Mouse (Mus musculus) gastrocnemius, adult 2 months (tissue): ENCODE data around the gene 4930407I10Rik. TPM values are rescaled to one million over a fixed set of nuclear protein-coding genes. Genes with fewer than 3 reads are reported as not detected.

Source experiments
- DNase-seq: peaks from one replicate; pipeline ENCODE4 v3.0.0; 2022
- H3K27ac ChIP-seq: fragments of 200-600 bp; 2 replicates; pipeline ENCODE4 v1.8.1; 2022; ENCODE audit warnings: mild to moderate bottlenecking
- H3K4me3 ChIP-seq: fragments of 200-600 bp; 2 replicates; pipeline ENCODE4 v1.8.1; 2022; ENCODE audit warnings: mild to moderate bottlenecking, moderate library complexity
- CTCF ChIP-seq: fragments of 200-600 bp; IDR thresholded peaks from 2 replicates; pipeline ENCODE4 v1.8.1; 2022; ENCODE audit warnings: antibody characterized with exemption, mild to moderate bottlenecking, moderate library complexity
- intact Hi-C: fragments of 180-260 bp; cut with DNase I; formaldehyde crosslinking; loops from one replicate; pipeline ENCODE4 v1.15.1; 2025
- total RNA-seq, 2 experiments: library from RNA; stranded (reverse); gene quantifications; 2 replicates each; pipeline ENCODE4 v1.2.3; 2021

The 4930407I10Rik gene
- total RNA-seq, 2 experiments from 2014 or later = not detected

DNA sequence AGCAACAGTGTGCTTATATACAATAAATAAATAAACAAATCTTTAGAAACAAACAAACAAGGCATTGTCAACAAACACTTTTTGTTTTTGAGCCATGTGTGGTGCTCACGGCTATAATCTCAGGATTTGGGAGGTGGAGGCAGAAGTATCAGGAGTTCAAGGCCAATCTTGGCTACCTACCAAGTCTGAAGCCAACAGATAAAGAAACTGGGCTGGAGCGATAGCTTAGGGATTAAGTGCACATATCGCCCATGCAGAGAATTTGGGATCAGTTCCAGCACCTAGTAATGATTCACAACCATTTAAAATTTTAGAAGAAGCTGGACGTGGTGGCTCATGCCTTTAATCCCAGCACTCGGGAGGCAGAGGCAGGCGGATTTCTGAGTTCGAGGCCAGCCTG lies 14.5 kb downstream of the 4930407I10Rik start:
- no peak for DNase-seq
- no peak for TF ChIP-seq CTCF
- intact Hi-C loops = no loop called here
- no peak overlapping the region for H3K4me3 ChIP-seq
- H3K27ac ChIP-seq = no peak overlapping the region

DNA sequence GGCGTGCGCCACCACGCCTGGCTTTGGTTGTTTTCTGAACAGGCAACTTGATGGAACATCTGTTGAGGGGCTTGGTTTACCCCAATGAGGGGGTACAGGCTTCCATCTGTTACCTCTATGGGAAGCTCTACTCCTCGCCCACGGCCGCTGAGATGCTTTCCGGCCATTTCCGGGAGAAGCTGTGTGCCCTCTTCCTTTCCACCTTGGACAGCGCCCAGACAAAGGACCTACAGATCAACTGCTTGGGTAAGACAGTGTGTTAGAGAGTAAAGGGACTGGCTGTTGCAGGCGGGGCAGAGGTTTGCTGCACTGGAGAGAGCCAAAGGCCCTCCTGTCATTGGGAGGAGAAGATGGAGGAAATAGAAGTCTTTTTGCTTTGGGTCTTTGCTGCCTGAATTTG lies 20.9 kb downstream of the 4930407I10Rik start:
- Histone ChIP-seq H3K4me3 (no peak overlapping the region), H3K27ac (no peak overlapping the region)
- DNase-seq = no peak
- intact Hi-C loops = loop anchor here (5.0 kb wide), 1 partner anchor 157 kb away; no protein-coding TSS in a partner anchor
- TF ChIP-seq CTCF = no peak

DNA sequence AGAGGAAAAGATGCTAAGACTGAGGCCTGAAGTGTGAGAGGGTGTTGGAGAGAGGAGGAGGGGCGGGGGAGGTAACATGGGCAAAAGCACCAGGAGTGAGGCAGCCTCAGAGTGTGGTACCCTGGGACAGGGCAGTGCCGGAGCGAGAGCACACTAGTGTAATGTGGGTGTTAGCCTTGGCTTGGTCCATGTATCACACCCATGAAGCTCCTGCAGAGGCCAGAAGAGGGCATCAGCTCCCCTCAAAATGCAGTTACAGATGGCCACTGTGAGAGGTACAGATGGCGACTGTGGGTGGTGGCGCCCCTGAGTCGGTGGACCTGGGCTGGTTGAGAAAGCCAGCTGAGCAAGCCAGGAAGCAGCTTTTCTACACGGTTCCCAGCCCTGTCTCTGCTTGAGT lies 22.2 kb downstream of the 4930407I10Rik start:
- intact Hi-C loops = loop anchor here (5.0 kb wide), 1 partner anchor 156 kb away; no protein-coding TSS in a partner anchor
- peak; percentile 67 for TF ChIP-seq CTCF
- Histone ChIP-seq H3K27ac (no peak overlapping the region), H3K4me3 (no peak overlapping the region)
- peak; percentile 64 for DNase-seq

DNA sequence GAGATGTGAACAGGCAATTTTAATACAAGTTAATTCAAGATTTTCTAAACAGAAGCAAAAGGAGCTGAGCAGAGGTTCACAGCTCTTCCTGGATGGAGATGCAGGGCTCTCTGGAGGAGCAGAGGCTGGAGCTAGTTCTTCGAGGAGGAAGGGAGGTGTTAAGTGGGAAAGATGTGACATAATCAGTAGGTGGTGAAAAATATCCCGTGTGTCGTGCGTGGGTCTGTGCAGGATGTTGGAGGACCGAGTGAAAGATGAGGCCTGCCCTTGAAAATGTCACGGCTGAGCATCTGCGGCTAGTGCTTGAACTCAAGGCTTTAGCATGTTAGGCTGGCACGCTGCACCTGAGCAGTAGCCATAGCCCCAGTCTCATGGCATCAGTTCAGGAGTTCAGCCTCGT lies 26.7 kb downstream of the 4930407I10Rik start:
- peak overlapping the region; percentile 54; the same call in 1 of the 2 replicates for H3K27ac ChIP-seq
- no peak for TF ChIP-seq CTCF
- DNase-seq = no peak
- H3K4me3 ChIP-seq = no peak overlapping the region
- intact Hi-C loops = no loop called here

DNA sequence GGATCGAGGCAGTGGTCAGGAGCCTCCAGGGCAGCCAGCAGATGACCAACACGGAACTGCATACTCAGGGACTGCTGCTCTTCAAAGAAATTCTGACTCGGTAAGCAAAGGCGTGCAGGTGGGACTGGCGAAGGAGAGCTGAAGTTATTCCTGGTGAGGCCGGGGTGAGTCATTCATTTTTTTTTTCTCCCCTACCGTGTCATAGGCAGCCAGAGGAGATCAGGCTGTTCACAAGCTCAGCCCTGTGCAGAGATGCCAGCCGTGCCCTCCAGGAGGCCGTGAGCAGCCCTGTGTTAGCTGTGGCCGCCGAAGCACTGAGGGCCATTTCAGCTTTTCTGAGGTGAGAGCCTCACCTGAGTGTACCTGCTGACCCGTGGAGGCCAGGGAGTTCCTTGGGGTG lies 27.2 kb downstream of the 4930407I10Rik start:
- Histone ChIP-seq H3K4me3 (no peak overlapping the region), H3K27ac (0 out of 2 replicates have a peak overlapping the region, but pooled peaks have one; percentile 54)
- peak; percentile 30 for DNase-seq
- TF ChIP-seq CTCF = peak; percentile 10; the same call in 1 of the 2 replicates
- intact Hi-C loops = no loop called here

DNA sequence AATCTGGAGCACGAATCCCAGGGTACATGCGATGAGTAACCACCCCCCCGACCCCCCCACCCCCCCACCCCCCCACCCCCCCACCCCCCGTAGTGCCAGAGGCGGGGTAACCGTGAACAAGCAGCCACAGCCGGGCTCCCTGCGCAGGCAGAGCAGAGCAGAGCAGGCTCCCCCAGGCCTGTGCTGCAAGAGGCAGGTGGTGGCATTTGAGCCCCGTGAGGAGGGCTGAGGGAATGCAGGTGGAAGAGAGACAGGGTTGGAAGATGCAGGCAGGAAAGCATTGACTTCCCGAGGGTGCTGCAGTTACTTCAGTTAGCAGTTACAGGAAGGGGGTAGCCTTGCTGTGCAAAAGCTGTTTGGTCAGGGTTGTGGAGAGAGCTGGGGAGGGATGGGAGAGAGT lies 28.3 kb downstream of the 4930407I10Rik start:
- TF ChIP-seq CTCF = no peak

DNA sequence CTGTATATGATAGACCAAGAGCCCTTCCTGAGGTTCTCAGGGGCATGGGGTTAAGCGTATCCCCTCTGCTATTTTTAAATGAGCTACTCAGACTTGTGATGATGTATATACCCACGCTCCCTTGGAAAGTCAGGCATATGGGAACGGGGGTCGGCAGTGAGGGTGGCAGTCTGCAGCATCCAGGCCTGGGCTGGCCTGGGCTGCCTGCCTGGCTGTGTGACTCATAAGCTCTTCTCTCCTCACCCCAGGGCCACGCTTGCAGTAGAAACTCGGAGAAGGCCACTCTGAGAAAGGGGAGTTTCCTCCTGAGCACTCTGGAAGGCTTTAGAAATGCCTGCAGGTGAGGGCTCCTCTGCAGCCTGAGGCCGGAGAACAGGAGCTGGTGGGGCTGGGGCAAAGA lies 32.1 kb downstream of the 4930407I10Rik start:
- H3K27ac ChIP-seq = no peak overlapping the region
- H3K4me3 ChIP-seq = no peak overlapping the region
- TF ChIP-seq CTCF = no peak
- DNase-seq = no peak
- intact Hi-C loops = no loop called here

More for the DNA sequence above, 28.3 kb downstream of the 4930407I10Rik start:
- Histone ChIP-seq H3K27ac (no peak overlapping the region), H3K4me3 (no peak overlapping the region)
- intact Hi-C loops = no loop called here
- no peak for DNase-seq

DNA sequence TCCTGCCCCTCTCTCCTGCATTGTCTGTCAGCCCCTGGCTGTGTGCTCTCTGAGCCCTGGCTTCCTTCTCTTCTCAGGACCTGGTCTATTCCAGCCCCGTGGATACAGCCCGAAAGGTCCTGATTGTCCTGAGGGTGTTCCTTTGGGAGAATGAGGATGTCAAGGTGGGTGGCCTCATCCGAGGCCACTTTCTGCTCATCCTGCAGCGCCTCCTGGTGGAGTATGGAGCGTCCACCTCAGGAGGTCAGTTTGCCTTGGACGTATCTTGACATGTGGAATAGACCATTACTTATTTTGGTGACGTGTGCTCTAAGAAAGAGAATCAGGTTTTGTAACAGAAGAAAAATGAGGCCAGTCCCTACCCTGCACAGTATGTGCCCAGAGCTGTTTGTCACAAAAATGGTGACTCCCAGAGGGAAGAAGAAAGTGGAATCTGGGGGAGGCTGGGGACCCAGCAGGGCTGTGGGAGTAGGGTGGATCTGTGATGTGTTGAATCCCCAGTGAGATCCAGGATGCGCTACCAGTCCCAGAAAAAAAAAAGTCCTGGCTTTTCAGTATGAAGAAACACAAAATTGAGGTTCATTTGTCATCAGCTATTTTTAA lies 48.1 kb downstream of the 4930407I10Rik start:
- peak; percentile 64 for DNase-seq
- intact Hi-C loops = no loop called here

More for the DNA sequence above, 48.1 kb downstream of the 4930407I10Rik start:
- H3K4me3 ChIP-seq = no peak overlapping the region
- TF ChIP-seq CTCF = peak; percentile 68
- no peak overlapping the region for H3K27ac ChIP-seq

Other genes starting within 250 kb of the 4930407I10Rik start
- gene Tob2, start 200.4 kb upstream of the 4930407I10Rik start, total RNA-seq = 100 to 1,000 TPM; 151 to 205 TPM
- 10 to 100 TPM; 38.4 to 39.9 TPM for gene Phf5a, start 187.2 kb upstream of the 4930407I10Rik start, total RNA-seq
- gene Aco2, start 186.8 kb upstream of the 4930407I10Rik start, total RNA-seq = 1,000 to 10,000 TPM; 1,155 to 1,439 TPM
- gene Polr3h, start 132.9 kb upstream of the 4930407I10Rik start, total RNA-seq = 1 to 10 TPM; 6.4 to 7.6 TPM
- gene Csdc2, start 122.4 kb upstream of the 4930407I10Rik start, total RNA-seq = 1 to 10 TPM; 1.6 to 2.1 TPM
- 10 to 100 TPM; 16.2 to 17.2 TPM for gene Pmm1, start 98.2 kb upstream of the 4930407I10Rik start, total RNA-seq
- gene 1700029P11Rik, start 78.6 kb upstream of the 4930407I10Rik start, total RNA-seq = not detected
- 10 to 100 TPM; 23.9 to 25.4 TPM for gene Xrcc6, start 71.3 kb upstream of the 4930407I10Rik start, total RNA-seq
- 10 to 100 TPM; 14.5 to 20.8 TPM for gene Desi1, start 25.3 kb upstream of the 4930407I10Rik start, total RNA-seq
- gene Snu13, start 11.6 kb upstream of the 4930407I10Rik start, total RNA-seq = 10 to 100 TPM; 44.4 to 61.4 TPM
- gene Mei1, start 10.8 kb downstream of the 4930407I10Rik start, total RNA-seq = not detected
- gene Ccdc134, start 68.8 kb downstream of the 4930407I10Rik start, total RNA-seq = 10 to 100 TPM; 11.8 to 12.4 TPM
- 10 to 100 TPM; 11.4 to 17.4 TPM for gene Srebf2, start 88.0 kb downstream of the 4930407I10Rik start, total RNA-seq
- not detected for gene Shisa8, start 153.7 kb downstream of the 4930407I10Rik start, total RNA-seq
- not detected for gene Tnfrsf13c, start 165.2 kb downstream of the 4930407I10Rik start, total RNA-seq
- gene Cenpm, start 185.6 kb downstream of the 4930407I10Rik start, total RNA-seq = not detected
- gene 1500009C09Rik, start 193.2 kb downstream of the 4930407I10Rik start, total RNA-seq = not detected
- under 1 TPM; 0.41 to 0.45 TPM for gene Sept3, start 215.7 kb downstream of the 4930407I10Rik start, total RNA-seq
- gene Wbp2nl, start 239.8 kb downstream of the 4930407I10Rik start, total RNA-seq = not detected